Mouse (Mus musculus): ENCODE data around the gene Dlx4.

GRCm38 (mm10) chr11:95142980-95143575 is 3.0 kb downstream of the Dlx4 start:
- no peak for TF ChIP-seq EP300 (IDR thresholded peaks at IDR 0.05)
- no peak for TF ChIP-seq CTCF (IDR thresholded peaks at IDR 0.05)

Measured in lung, postnatal 0 days (tissue).